Mouse (Mus musculus) macrophage (primary cell): Measurements from ENCODE around the gene Syn3. TPM values are rescaled to one million over a fixed set of nuclear protein-coding genes. Genes with fewer than 3 reads are reported as not detected.

Experiments
- H3K27ac ChIP-seq: fragments of 350-480 bp; formaldehyde crosslinking; 2 replicates; pipeline ENCODE4 v1.9.0; 2021
- H3K36me3 ChIP-seq: fragments of 350-480 bp; formaldehyde crosslinking; 2 replicates; pipeline ENCODE4 v1.9.0; 2021; ENCODE audit errors: inconsistent target
- H3K4me3 ChIP-seq: fragments of 350-480 bp; formaldehyde crosslinking; 2 replicates; pipeline ENCODE4 v1.9.0; 2021; ENCODE audit errors: inconsistent target
- H3K79me2 ChIP-seq: fragments of 350-480 bp; formaldehyde crosslinking; 2 replicates; pipeline ENCODE4 v1.9.0; 2021; ENCODE audit errors: inconsistent target
- WGBS: methylation state at CpG from one replicate; pipeline ENCODE4 v1.1.7; 2026; ENCODE audit warnings: inconsistent platforms; ENCODE audit not compliant: missing documents; 5-methylcytosine and 5-hydroxymethylcytosine counted together
- polyA plus RNA-seq: library from polyadenylated mRNA; stranded (reverse); fragments of 250-400 nt; gene quantifications from 3 replicates; pipeline ENCODE4 v1.2.4, GENCODE M21; 2018; ENCODE audit warnings: inconsistent platforms

The Syn3 gene
- polyA plus RNA-seq, 1 experiment from 2014 or later = 0.07 TPM

- H3K4me3 ChIP-seq = no peak overlapping the region
- H3K36me3 ChIP-seq = no peaks in the 10 kb centered on the region
- H3K27ac ChIP-seq = no peak overlapping the region
- 82% methylated on average over 3 of the region's 3 CpGs for WGBS
- H3K79me2 ChIP-seq = no peaks in the 10 kb centered on the region
Measured at GRCm38 (mm10) chr10:86337239-86337638, 161.5 kb downstream of the Syn3 start.

- Histone ChIP-seq H3K36me3 (no peaks in the 10 kb centered on the region), H3K27ac (no peak overlapping the region), H3K79me2 (no peaks in the 10 kb centered on the region), H3K4me3 (no peak overlapping the region)
- 17% methylated on average over 1 of the region's 1 CpGs for WGBS
Measured at GRCm38 (mm10) chr10:86336506-86336905, 162.2 kb downstream of the Syn3 start.

GRCm38 (mm10) chr10:86334581-86334980, 164.1 kb downstream of the Syn3 start:
- no peak overlapping the region for H3K27ac ChIP-seq
- H3K4me3 ChIP-seq = no peak overlapping the region
- no peaks in the 10 kb centered on the region for H3K36me3 ChIP-seq
- H3K79me2 ChIP-seq = no peaks in the 10 kb centered on the region
- 89% methylated on average over 8 of the region's 8 CpGs for WGBS

- WGBS = 88% methylated on average over 3 of the region's 3 CpGs
- H3K27ac ChIP-seq = no peak overlapping the region
Measured at GRCm38 (mm10) chr10:86332942-86333341, 165.8 kb downstream of the Syn3 start.

GRCm38 (mm10) chr10:86331681-86332281, 166.9 kb downstream of the Syn3 start:
- Histone ChIP-seq H3K4me3 (no peak overlapping the region), H3K27ac (no peak overlapping the region), H3K79me2 (no peaks in the 10 kb centered on the region), H3K36me3 (no peaks in the 10 kb centered on the region)
- WGBS = 89% methylated on average over 7 of the region's 7 CpGs

More at GRCm38 (mm10) chr10:86332942-86333341, 165.8 kb downstream of the Syn3 start:
- H3K79me2 ChIP-seq = no peaks in the 10 kb centered on the region
- no peak overlapping the region for H3K4me3 ChIP-seq
- no peaks in the 10 kb centered on the region for H3K36me3 ChIP-seq

GRCm38 (mm10) chr10:86330993-86331680, 167.6 kb downstream of the Syn3 start:
- no peaks in the 10 kb centered on the region for H3K79me2 ChIP-seq
- H3K4me3 ChIP-seq = no peak overlapping the region
- no peak overlapping the region for H3K27ac ChIP-seq
- H3K36me3 ChIP-seq = no peaks in the 10 kb centered on the region
- WGBS = 83% methylated on average over 5 of the region's 5 CpGs

GRCm38 (mm10) chr10:86329241-86329882, 169.3 kb downstream of the Syn3 start:
- no peaks in the 10 kb centered on the region for H3K79me2 ChIP-seq
- no peak overlapping the region for H3K4me3 ChIP-seq
- 98% methylated on average over 8 of the region's 8 CpGs for WGBS
- no peak overlapping the region for H3K27ac ChIP-seq
- H3K36me3 ChIP-seq = no peaks in the 10 kb centered on the region

GRCm38 (mm10) chr10:86328691-86329090, 170.0 kb downstream of the Syn3 start:
- H3K27ac ChIP-seq = no peak overlapping the region
- no peaks in the 10 kb centered on the region for H3K79me2 ChIP-seq
- H3K4me3 ChIP-seq = no peak overlapping the region
- no peaks in the 10 kb centered on the region for H3K36me3 ChIP-seq
- WGBS = 83% methylated on average over 1 of the region's 2 CpGs

GRCm38 (mm10) chr10:86328143-86328542, 170.6 kb downstream of the Syn3 start:
- Histone ChIP-seq H3K79me2 (no peaks in the 10 kb centered on the region), H3K27ac (no peak overlapping the region), H3K36me3 (no peaks in the 10 kb centered on the region), H3K4me3 (no peak overlapping the region)
- WGBS = 83% methylated on average over 4 of the region's 4 CpGs

GRCm38 (mm10) chr10:86325272-86325671, 173.4 kb downstream of the Syn3 start:
- Histone ChIP-seq H3K27ac (no peak overlapping the region), H3K79me2 (no peaks in the 10 kb centered on the region), H3K4me3 (no peak overlapping the region), H3K36me3 (no peaks in the 10 kb centered on the region)
- 78% methylated on average over 2 of the region's 6 CpGs for WGBS

GRCm38 (mm10) chr10:86323275-86323994, 175.3 kb downstream of the Syn3 start:
- Histone ChIP-seq H3K36me3 (no peaks in the 10 kb centered on the region), H3K27ac (no peak overlapping the region), H3K4me3 (no peak overlapping the region), H3K79me2 (no peaks in the 10 kb centered on the region)
- WGBS = 97% methylated on average over 4 of the region's 4 CpGs

- Histone ChIP-seq H3K4me3 (no peak overlapping the region), H3K79me2 (no peaks in the 10 kb centered on the region), H3K36me3 (no peaks in the 10 kb centered on the region), H3K27ac (no peak overlapping the region)
- WGBS = 77% methylated on average over 1 of the region's 1 CpGs
Measured at GRCm38 (mm10) chr10:86322006-86322405, 176.7 kb downstream of the Syn3 start.

- H3K27ac ChIP-seq = no peak overlapping the region
- H3K79me2 ChIP-seq = no peaks in the 10 kb centered on the region
- no peak overlapping the region for H3K4me3 ChIP-seq
- no peaks in the 10 kb centered on the region for H3K36me3 ChIP-seq
- WGBS = 90% methylated on average over 8 of the region's 8 CpGs
Measured at GRCm38 (mm10) chr10:86321194-86321593, 177.5 kb downstream of the Syn3 start.

GRCm38 (mm10) chr10:86320204-86320603, 178.5 kb downstream of the Syn3 start:
- H3K4me3 ChIP-seq = no peak overlapping the region
- no peaks in the 10 kb centered on the region for H3K79me2 ChIP-seq
- WGBS = 100% methylated on average over 3 of the region's 5 CpGs
- no peak overlapping the region for H3K27ac ChIP-seq
- H3K36me3 ChIP-seq = no peaks in the 10 kb centered on the region

- 85% methylated on average over 3 of the region's 3 CpGs for WGBS
- H3K4me3 ChIP-seq = no peak overlapping the region
- H3K36me3 ChIP-seq = no peaks in the 10 kb centered on the region
- H3K27ac ChIP-seq = no peak overlapping the region
- H3K79me2 ChIP-seq = no peaks in the 10 kb centered on the region
Measured at GRCm38 (mm10) chr10:86319526-86319925, 179.2 kb downstream of the Syn3 start.
